Mouse (Mus musculus) hematopoietic stem cell, adult 5-6 weeks (primary cell): ENCODE measurements around the gene Upf1. TPM values are rescaled to one million over a fixed set of nuclear protein-coding genes. Genes with fewer than 3 reads are reported as not detected.

Source experiments
- ATAC-seq, 2 experiments: fragments of 125-278 bp in 1 of 2; replicated peaks in 1 of 2; 2 replicates each; pipeline ENCODE4 v1.8.0; 2016 to 2017; ENCODE audit warnings: inconsistent platforms in 2 of 2, mild to moderate bottlenecking in 2 of 2, moderate number of reproducible peaks in 2 of 2, low read depth in 1 of 2, moderate TSS enrichment in 1 of 2; ENCODE audit not compliant: low FRiP score in 2 of 2, poor library complexity in 2 of 2, severe bottlenecking in 2 of 2, insufficient read depth in 1 of 2, low TSS enrichment in 1 of 2
- total RNA-seq: library from RNA; stranded (forward); fragments of 172-1452, 232-1000 nt; gene quantifications from 2 replicates; pipeline ENCODE4 v1.2.3, GENCODE M21; 2017

Upf1 gene
- 27.1 and 34.1 TPM in 2 replicates for total RNA-seq

GRCm38 (mm10) chr8:70353194-70353817 is at the start of gene Upf1:
Gene Upf1 (minus strand): TSS chr8:70353278.
- peak; percentile 85 to 86 for ATAC-seq

- no peak for ATAC-seq
Observed at GRCm38 (mm10) chr8:70397611-70398563, 44.8 kb upstream of the Upf1 start.

GRCm38 (mm10) chr8:70396184-70396583 is 43.1 kb upstream of the Upf1 start:
- ATAC-seq, result no peak

- ATAC-seq, result no peak
Observed at GRCm38 (mm10) chr8:70395649-70396048, 42.6 kb upstream of the Upf1 start.

- ATAC-seq, result no peak
Observed at GRCm38 (mm10) chr8:70394269-70394998, 41.4 kb upstream of the Upf1 start.

GRCm38 (mm10) chr8:70393087-70393486 is 40.0 kb upstream of the Upf1 start:
- no peak for ATAC-seq

GRCm38 (mm10) chr8:70389678-70390077 is 36.6 kb upstream of the Upf1 start:
- ATAC-seq, result no peak

- peak; percentile 59 to 61; a peak in 2 of 4 replicates for ATAC-seq
Observed at GRCm38 (mm10) chr8:70383287-70383686, 30.2 kb upstream of the Upf1 start.

GRCm38 (mm10) chr8:70380069-70380468 is 27.0 kb upstream of the Upf1 start:
- no peak for ATAC-seq

- no peak for ATAC-seq
Observed at GRCm38 (mm10) chr8:70377049-70377448, 24.0 kb upstream of the Upf1 start.

GRCm38 (mm10) chr8:70376275-70376741 is 23.2 kb upstream of the Upf1 start:
- no peak for ATAC-seq

- ATAC-seq, result peak; percentile 28 to 41; a peak in 3 of 4 replicates
Observed at GRCm38 (mm10) chr8:70375212-70375859, 22.3 kb upstream of the Upf1 start.

GRCm38 (mm10) chr8:70374318-70374927 is 21.3 kb upstream of the Upf1 start:
- peak; percentile 16 to 28; a peak in 1 of 4 replicates for ATAC-seq

- no peak for ATAC-seq
Observed at GRCm38 (mm10) chr8:70373397-70374317, 20.6 kb upstream of the Upf1 start, which contains the start of gene Comp. Gene Comp (plus strand): TSS chr8:70373558.

- ATAC-seq, result no peak
Observed at GRCm38 (mm10) chr8:70371951-70372350, 18.9 kb upstream of the Upf1 start.

GRCm38 (mm10) chr8:70370476-70370875 is 17.4 kb upstream of the Upf1 start:
- ATAC-seq, result no peak
